Comparison of ENCODE assay signal across 9 mouse cellular contexts in the genomic region with DNA sequence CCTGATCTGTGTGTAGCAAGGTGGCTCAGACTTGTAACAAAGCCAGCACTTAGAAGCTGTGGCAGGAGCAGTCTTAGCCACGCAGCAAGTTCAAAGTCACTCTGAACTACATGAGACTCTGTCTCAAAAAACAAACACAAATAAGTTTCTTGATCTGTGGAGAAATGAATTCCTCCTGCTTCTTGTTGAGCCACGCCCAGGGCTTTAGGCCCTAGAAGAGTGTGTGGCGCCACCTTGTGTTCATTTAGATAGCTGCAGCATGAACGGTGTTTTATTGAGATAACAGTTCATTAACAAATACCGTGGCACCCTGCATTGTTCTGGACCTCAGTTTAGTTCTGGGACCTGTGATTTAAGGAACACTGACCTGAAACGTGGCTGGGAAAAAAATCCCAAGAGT. TPM values are rescaled to one million over a fixed set of nuclear protein-coding genes. Genes with fewer than 3 reads are reported as not detected.
A peak's percentile ranks its signal among the peaks of the same experiment; 100 is the strongest.
DNase-seq lines count a peak whose midpoint lies in the region; ATAC-seq and TF ChIP-seq lines count a peak whose summit lies in the region.
"Had no signal": no experiment of that assay in that cellular context is flagged by ENCODE, and none has a peak within 500 bp of the region (broad histone marks: within the 10 kb centered on the region; RNA-seq: fewer than 3 reads in every experiment).

No protein-coding gene starts in this region.

- H3K36me3 ChIP-seq in CH12.LX (replicated peaks in 1 of 2; ENCODE audit: control insufficient read depth in 1 of 2, insufficient read depth in 1 of 2, low read length in 1 of 2) = no peaks in the 10 kb centered on the region
- peaks cover 57% of the 10 kb centered on the region for H3K36me3 ChIP-seq in heart, postnatal 0 days (replicated peaks; ENCODE audit: control insufficient read depth, insufficient read depth, low read length)
- H3K36me3 ChIP-seq in lung, embryonic 14.5 days (ENCODE audit: insufficient read depth) = peaks cover 64% of the 10 kb centered on the region

- DNase-seq in CH12.LX (ENCODE audit: extremely low read depth) = peak; percentile 84
- peak; percentile 82 to 95 for DNase-seq in adrenal gland, adult (ENCODE audit: inconsistent age in 2 of 2, low spot score in 1 of 2)
- DNase-seq in embryo, embryonic 11.5 days (ENCODE audit: low read depth, low spot score) = peak; percentile 72
- peak; percentile 84 for DNase-seq in heart, postnatal 0 days (ENCODE audit: low spot score)
- DNase-seq in kidney, postnatal 4 days = peak; percentile 85 to 87
- DNase-seq in lung, embryonic 14.5 days = peak; percentile 96
- peak; percentile 91 for DNase-seq in retina, embryonic 14.5 days (ENCODE audit: low spot score)
- peak; percentile 62 to 75 for DNase-seq in urinary bladder, postnatal 4 days (ENCODE audit: low spot score in 2 of 2)

- TF ChIP-seq EP300 in CH12.LX (IDR thresholded peaks at IDR 0.05; ENCODE audit: low read length) = no peak
- no peak for TF ChIP-seq EP300 in heart, postnatal 0 days (IDR thresholded peaks at IDR 0.05; ENCODE audit: low read depth)

- in situ Hi-C loops in CH12.LX (cut with MboI; ENCODE audit: low pct_ligation_motif_present, low pct_unique_long_range_greater_than_20kb, low sequenced_read_pairs) = loop anchor here (5.0 to 25.0 kb wide), 2 partner anchors 158 to 333 kb away; no protein-coding TSS in a partner anchor

- no peak overlapping the region for H3K27ac ChIP-seq in CH12.LX (ENCODE audit: insufficient read depth, low read depth)
- peak overlapping the region; percentile 7; the same call in 1 of the 2 replicates for H3K27ac ChIP-seq in heart, postnatal 0 days (ENCODE audit: low read depth)
- no peak overlapping the region for H3K27ac ChIP-seq in lung, embryonic 14.5 days (ENCODE audit: low read depth)
- H3K27ac ChIP-seq: liver, embryonic 15.5 days had no signal

- H3K9me3 ChIP-seq in CH12.LX (replicated peaks; ENCODE audit: low read length) = no peaks in the 10 kb centered on the region
- H3K9me3 ChIP-seq in heart, postnatal 0 days (replicated peaks; ENCODE audit: control insufficient read depth, low read length) = no peaks in the 10 kb centered on the region
- H3K9me3 ChIP-seq in lung, embryonic 14.5 days (ENCODE audit: low read depth, low read length) = no peaks in the 10 kb centered on the region
- H3K9me3 ChIP-seq: liver, embryonic 15.5 days had no signal

- peaks cover 41% of the 10 kb centered on the region for H3K27me3 ChIP-seq in CH12.LX (replicated peaks)
- no peaks in the 10 kb centered on the region for H3K27me3 ChIP-seq in heart, postnatal 0 days (ENCODE audit: control insufficient read depth, insufficient read depth, low read length)
- H3K27me3 ChIP-seq in lung, embryonic 14.5 days (ENCODE audit: insufficient read depth, low read length) = 0 out of 2 replicates have a peak, but pooled peaks cover 6% of the 10 kb centered on the region

- dilution Hi-C loops in CH12.LX (cut with MboI; ENCODE audit: extremely low pct_ligation_motif_present, extremely low pct_unique_long_range_greater_than_20kb, low sequenced_read_pairs) = no loop called here

- no peak for TF ChIP-seq POLR2A in CH12.LX (IDR thresholded peaks at IDR 0.05; ENCODE audit: low read depth, low read length)

- no peaks in the 10 kb centered on the region for H3K79me2 ChIP-seq in CH12.LX (replicated peaks; ENCODE audit: control insufficient read depth, extremely low read depth, insufficient read depth, poor library complexity, severe bottlenecking)

- TF ChIP-seq RAD21 in CH12.LX (IDR thresholded peaks at IDR 0.05; ENCODE audit: low read depth, low read length) = peak; percentile 92

- WGBS in heart, postnatal 0 days = 1% methylated on average over 6 of the region's 6 CpGs
- 2% methylated on average over 6 of the region's 6 CpGs for WGBS in lung, embryonic 14.5 days

- H3K4me2 ChIP-seq in CH12.LX (ENCODE audit: insufficient read depth, low read depth, poor library complexity, severe bottlenecking) = peak overlapping the region; percentile 54; the same call in 1 of the 2 replicates
- H3K4me2 ChIP-seq in heart, postnatal 0 days (ENCODE audit: low read depth, low read length) = no peak overlapping the region
- H3K4me2 ChIP-seq in lung, embryonic 14.5 days = no peak overlapping the region
- H3K4me2 ChIP-seq: liver, embryonic 15.5 days had no signal

- peak; percentile 40; the same call in 1 of the 2 replicates for ATAC-seq in heart, postnatal 0 days (ENCODE audit: insufficient read depth, low read depth)
- peak; percentile 28; the same call in 1 of the 2 replicates for ATAC-seq in lung, embryonic 14.5 days (ENCODE audit: insufficient read depth)

- peaks cover 5 to 24% of the 10 kb centered on the region in 2 experiments for H3K4me1 ChIP-seq in CH12.LX (ENCODE audit: control insufficient read depth in 1 of 2, insufficient read depth in 2 of 2)
- H3K4me1 ChIP-seq in heart, postnatal 0 days (ENCODE audit: control insufficient read depth, insufficient read depth) = peaks cover 17% of the 10 kb centered on the region
- peaks cover 3% of the 10 kb centered on the region; the same call in 1 of the 2 replicates for H3K4me1 ChIP-seq in lung, embryonic 14.5 days (ENCODE audit: insufficient read depth)

- peak; percentile 75 to 93 for TF ChIP-seq CTCF in CH12.LX (conservative IDR thresholded peaks at IDR 0.05 in 1 of 2, IDR thresholded peaks at IDR 0.05 in 1 of 2; ENCODE audit: low read depth in 2 of 2, low read length in 2 of 2)
- peak; percentile 96 for TF ChIP-seq CTCF in heart, postnatal 0 days (IDR thresholded peaks at IDR 0.05; ENCODE audit: low read depth)
- peak; percentile 96 for TF ChIP-seq CTCF in lung, embryonic 14.5 days (IDR thresholded peaks at IDR 0.05; ENCODE audit: low read depth)

- H3K4me3 ChIP-seq in CH12.LX (replicated peaks in 1 of 3; ENCODE audit: low read depth in 2 of 3, low read length in 2 of 3, poor library complexity in 1 of 3) = no peak overlapping the region
- H3K4me3 ChIP-seq in heart, postnatal 0 days (ENCODE audit: low read depth, low read length) = no peak overlapping the region
- H3K4me3 ChIP-seq in lung, embryonic 14.5 days (ENCODE audit: low read depth, low read length) = no peak overlapping the region
- H3K4me3 ChIP-seq: liver, embryonic 15.5 days had no signal

- no peak overlapping the region for H3K9ac ChIP-seq in CH12.LX (ENCODE audit: insufficient read depth, low read depth)
- no peak overlapping the region for H3K9ac ChIP-seq in heart, postnatal 0 days (replicated peaks; ENCODE audit: low read depth, low read length)
- no peak overlapping the region for H3K9ac ChIP-seq in lung, embryonic 14.5 days
- H3K9ac ChIP-seq: liver, embryonic 15.5 days had no signal

TF ChIP-seq in CH12.LX, 34 proteins besides CTCF, POLR2A, EP300 and RAD21:
- no peak for TF ChIP-seq KAT2A (IDR thresholded peaks at IDR 0.05; ENCODE audit: insufficient replicate concordance, low read length)
- TF ChIP-seq SMC3 (IDR thresholded peaks at IDR 0.05; ENCODE audit: low read depth, low read length) = peak; percentile 92
- TF ChIP-seq JUN (IDR thresholded peaks at IDR 0.05; ENCODE audit: insufficient read depth, low read depth, low read length) = no peak
- TF ChIP-seq ZC3H11A (IDR thresholded peaks at IDR 0.05; ENCODE audit: low read depth, low read length) = peak; percentile 28; the same call in 1 of the 2 replicates

RNA-seq across cellular contexts. Expression of a gene that starts 8.6 kb away (rescaled TPM):
- total RNA-seq in CH12.LX (2012; rRNA removed) (not detected in 2 replicates), CH12.LX (2014; rRNA removed) (not detected in 2 replicates)
- not detected in 2 replicates for polyA plus RNA-seq in CH12.LX (2012; ENCODE audit: insufficient read length, low read depth)
- total RNA-seq in heart, postnatal 0 days (2014; rRNA removed; ENCODE audit: low replicate concordance) = not detected in 2 replicates
- 0.14 and 0.25 TPM in 2 replicates for polyA plus RNA-seq in heart, postnatal 0 days (2015; fragmentation: Nextera tagmentation; extraction: Ambion mirVana)
- polyA plus RNA-seq in lung, embryonic 14.5 days (2014; fragmentation: Nextera tagmentation; extraction: Ambion mirVana) = 0.32 and 0.34 TPM in 2 replicates
- polyA plus RNA-seq: liver, embryonic 15.5 days had no signal

RNA-seq across cellular contexts. Expression of a gene that starts 21.4 kb away (rescaled TPM):
- total RNA-seq in CH12.LX (2012; rRNA removed) = 4.5 and 5.2 TPM in 2 replicates
- total RNA-seq in CH12.LX (2014; rRNA removed) = 1.7 and 1.9 TPM in 2 replicates
- polyA plus RNA-seq in CH12.LX (2012; ENCODE audit: insufficient read length, low read depth) = 6.0 and 7.3 TPM in 2 replicates
- total RNA-seq in heart, postnatal 0 days (2014; rRNA removed; ENCODE audit: low replicate concordance) = 51.3 and 55.5 TPM in 2 replicates
- 3.9 and 5.1 TPM in 2 replicates for polyA plus RNA-seq in heart, postnatal 0 days (2015; fragmentation: Nextera tagmentation; extraction: Ambion mirVana)
- polyA plus RNA-seq in lung, embryonic 14.5 days (2014; fragmentation: Nextera tagmentation; extraction: Ambion mirVana) = 12.6 and 15.9 TPM in 2 replicates

RNA-seq across cellular contexts. Expression of a gene that starts 34.1 kb away (rescaled TPM):
- total RNA-seq in CH12.LX (2012; rRNA removed) (24.0 and 30.3 TPM in 2 replicates), CH12.LX (2014; rRNA removed) (47.6 and 61.4 TPM in 2 replicates)
- 55.9 and 86.4 TPM in 2 replicates for polyA plus RNA-seq in CH12.LX (2012; ENCODE audit: insufficient read length, low read depth)
- total RNA-seq in heart, postnatal 0 days (2014; rRNA removed; ENCODE audit: low replicate concordance) = 0.08 and 0.81 TPM in 2 replicates
- polyA plus RNA-seq in heart, postnatal 0 days (2015; fragmentation: Nextera tagmentation; extraction: Ambion mirVana) = 3.4 TPM in 2 replicates
- polyA plus RNA-seq in lung, embryonic 14.5 days (2014; fragmentation: Nextera tagmentation; extraction: Ambion mirVana) = 3.2 TPM in 2 replicates

RNA-seq across cellular contexts. Expression of a gene that starts 38.5 kb away (rescaled TPM):
- total RNA-seq in CH12.LX (2012; rRNA removed) (not detected in 2 replicates), CH12.LX (2014; rRNA removed) (not detected in 2 replicates)
- not detected in 2 replicates for polyA plus RNA-seq in CH12.LX (2012; ENCODE audit: insufficient read length, low read depth)
- total RNA-seq in heart, postnatal 0 days (2014; rRNA removed; ENCODE audit: low replicate concordance) = 32.2 and 34.9 TPM in 2 replicates
- 7.2 and 8.0 TPM in 2 replicates for polyA plus RNA-seq in heart, postnatal 0 days (2015; fragmentation: Nextera tagmentation; extraction: Ambion mirVana)
- 5.0 and 5.8 TPM in 2 replicates for polyA plus RNA-seq in lung, embryonic 14.5 days (2014; fragmentation: Nextera tagmentation; extraction: Ambion mirVana)

Comparison
In these comparisons a context has a peak if more than half of its experiments do, and no peak if none do; other contexts are left out.
1. RNA of a gene that starts 34.1 kb away (polyA plus RNA-seq): 55.9 to 86.4 TPM in CH12.LX; 3.4 TPM in heart, postnatal 0 days and 3.2 TPM in lung, embryonic 14.5 days; every median in the first group is over 10 times any median in the second.
2. Peak in every context shown above with its lines, with median percentiles within 50 percentile points of each other: DNase-seq and CTCF ChIP-seq.